Mouse (Mus musculus) cerebellum, adult 18-20 months (tissue): Measurements from ENCODE around the gene Btrc.
A peak's percentile ranks its signal among the peaks of the same experiment; 100 is the strongest.
"Not testable (repeated sequence)": the region's sequence is repeated elsewhere in the genome, so short reads cannot be mapped to it uniquely, and the experiment has no call there.

Experiments
- DNase-seq, 2 experiments: peaks; one replicate each; pipeline ENCODE4 v3.0.0; 2021

Gene Btrc

DNA sequence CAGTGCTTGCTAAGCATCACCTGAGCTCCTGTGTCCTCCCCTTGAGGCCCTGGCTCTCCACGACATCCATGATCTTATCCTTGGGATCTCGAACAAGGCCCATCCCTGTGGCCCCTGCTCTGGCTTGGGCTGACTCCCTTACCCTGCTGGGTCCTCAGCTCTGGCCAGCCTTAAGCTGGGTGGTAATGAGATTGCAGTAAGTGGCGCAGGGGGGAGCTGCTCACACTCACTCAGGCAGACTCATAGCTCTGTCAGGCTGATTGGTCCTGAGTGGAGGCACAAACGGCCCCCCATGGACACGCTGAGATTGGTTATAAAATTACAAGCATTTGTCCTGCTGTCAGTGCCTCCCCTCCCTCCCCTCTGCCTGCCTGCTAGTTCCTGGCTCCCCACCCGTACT, 172.4 kb downstream of the Btrc start:
- DNase-seq, result no peak

- DNase-seq, result peak; percentile 60 to 75
These were observed 174.0 kb downstream of the Btrc start for GRCm38 (mm10) chr19:45537505-45537904.

DNA sequence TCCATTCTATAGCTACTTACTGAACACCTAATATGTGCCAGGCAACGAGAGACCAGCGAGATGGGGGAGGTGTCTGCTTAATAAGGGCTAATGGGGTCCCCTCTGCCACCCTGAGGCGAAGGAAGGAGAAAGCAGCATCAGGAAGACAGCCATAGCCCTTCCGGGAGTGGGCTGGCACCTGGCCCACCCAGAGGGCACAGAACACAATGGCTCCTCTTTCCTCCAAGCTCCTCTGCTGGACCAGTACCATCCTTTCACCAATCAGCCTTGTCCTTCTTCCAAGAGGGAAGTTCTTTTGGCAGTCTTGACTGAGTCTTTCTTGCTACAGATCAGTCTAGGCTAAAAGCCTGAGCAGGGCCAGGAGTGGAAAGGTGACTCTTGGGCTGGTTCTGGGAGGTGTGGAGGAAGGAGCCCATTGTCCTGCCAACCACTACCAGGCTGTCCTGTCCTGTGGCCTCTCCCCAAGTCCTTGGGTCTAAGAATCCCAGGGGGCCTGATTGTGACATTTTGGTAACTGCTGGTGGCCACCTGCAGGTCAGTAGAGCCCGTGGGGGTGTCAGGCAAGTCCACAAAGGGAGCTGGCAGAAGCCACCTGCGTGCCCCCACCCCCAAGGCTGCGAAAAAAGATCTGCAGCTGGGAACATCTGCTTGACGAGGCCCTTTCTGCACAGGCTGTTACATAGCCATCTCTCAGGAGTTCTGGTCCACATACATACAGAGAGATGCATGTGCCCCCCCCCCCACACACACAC, 177.3 kb downstream of the Btrc start:
- no peak for DNase-seq

DNA sequence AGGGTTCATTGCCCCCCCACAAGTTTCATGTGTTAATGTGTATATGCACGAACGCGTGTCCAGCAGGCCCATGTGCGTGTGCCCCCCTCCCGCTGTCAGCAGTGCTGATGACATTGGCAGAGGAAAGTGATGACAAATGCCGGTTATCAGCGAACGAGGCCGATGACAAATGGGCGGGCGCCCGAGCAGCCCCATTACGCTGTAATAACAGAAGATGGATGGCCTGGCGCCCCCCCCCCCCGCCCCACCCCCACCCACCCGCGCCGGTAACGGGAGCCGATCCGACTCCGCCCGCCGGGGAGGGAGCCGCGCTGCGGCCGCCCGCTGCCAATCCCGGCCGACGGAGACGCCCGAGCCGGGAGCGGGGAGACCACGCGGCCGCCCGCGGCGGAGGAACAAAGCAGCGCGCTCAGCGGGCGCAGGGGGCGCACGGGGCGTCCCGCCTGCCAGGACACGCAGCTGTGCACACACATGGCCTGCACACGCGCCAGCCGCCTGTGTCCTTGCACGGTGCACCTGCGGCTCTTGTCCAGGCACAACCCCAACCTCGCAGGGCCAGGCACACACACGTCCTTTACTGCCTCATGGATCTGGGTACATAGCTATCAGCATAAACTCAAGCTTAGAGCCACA, 178.0 kb downstream of the Btrc start:
- peak; percentile 27 to 57 for DNase-seq

DNA sequence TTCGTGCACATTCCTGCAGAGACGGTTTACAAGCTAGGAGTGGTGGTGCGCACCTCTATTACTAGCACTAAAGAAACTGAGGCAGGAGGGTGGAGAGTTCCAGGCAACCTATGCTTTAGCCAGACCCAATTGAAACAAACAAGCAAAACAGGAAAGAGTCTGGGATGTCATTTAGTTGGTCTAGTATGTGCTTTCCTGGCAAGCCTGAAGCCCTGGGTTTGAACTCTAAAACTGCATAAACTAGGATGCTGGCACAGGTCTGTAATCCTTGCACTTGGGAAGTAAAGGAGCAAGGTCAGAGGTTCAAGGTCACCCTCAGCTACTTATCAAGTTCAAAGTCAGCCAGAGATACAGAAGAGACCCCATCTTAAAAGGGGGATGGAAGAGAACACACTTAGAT, 178.5 kb downstream of the Btrc start:
- DNase-seq, result no peak

DNA sequence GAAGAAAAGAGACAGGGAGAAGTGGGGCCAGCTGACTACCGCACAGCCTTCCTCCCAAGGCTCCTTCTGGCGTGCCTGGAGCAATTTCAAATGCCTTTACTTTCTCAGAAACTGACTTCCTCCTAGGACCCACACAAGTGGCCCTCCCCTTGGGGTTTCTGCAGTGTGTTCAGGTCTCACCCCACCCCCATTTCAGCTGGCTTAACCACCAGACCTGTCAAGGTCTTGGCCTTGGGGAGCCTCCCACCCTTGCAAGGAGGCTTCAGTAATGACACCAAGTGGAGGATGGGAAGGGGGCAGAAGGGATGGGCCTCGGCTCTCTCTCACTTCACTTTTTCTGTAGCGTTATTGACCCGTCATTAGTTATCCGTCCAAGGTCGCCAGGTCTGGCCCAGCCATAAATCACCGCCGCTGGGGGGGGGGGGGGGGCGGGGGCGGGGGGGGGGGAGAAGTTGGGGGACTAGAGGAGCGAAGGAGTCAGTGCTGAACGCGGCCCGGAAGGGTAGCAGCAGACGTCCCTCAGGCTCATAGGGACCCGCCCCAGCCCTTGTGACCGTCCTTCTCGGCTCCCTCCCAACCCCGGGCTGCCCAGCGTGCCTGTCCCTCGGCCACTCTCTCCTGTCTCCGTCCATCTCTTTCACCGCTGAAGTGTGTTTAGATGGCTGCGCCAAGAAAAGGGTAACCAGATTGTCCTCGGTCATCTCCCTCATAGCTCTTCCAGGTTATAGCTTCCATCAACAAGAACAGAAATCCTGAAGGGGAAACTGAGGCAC, 180.8 kb downstream of the Btrc start:
- peak in 1 of 2 experiments; percentile 32 for DNase-seq

- DNase-seq, result peak; percentile 81 to 90
These were observed 181.4 kb downstream of the Btrc start for GRCm38 (mm10) chr19:45544925-45545321.

DNA sequence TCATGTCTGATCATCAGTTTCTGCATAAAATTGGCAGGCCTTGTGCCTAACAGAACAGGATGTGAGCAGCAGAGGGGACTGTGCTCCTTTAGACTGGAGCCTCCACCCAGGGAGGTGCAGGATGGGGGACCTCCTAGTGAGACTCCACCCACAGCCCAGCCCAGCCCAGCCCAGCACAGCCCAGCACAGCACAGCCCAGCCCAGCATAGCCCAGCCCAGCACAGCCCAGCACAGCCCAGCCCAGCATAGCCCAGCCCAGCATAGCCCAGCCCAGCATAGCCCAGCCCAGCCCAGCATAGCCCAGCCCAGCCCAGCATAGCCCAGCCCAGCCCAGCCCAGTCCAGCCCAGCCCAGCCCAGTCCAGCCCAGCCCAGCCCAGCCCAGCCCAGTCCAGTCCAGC, 184.7 kb downstream of the Btrc start:
- DNase-seq, result not testable (repeated sequence)

DNA sequence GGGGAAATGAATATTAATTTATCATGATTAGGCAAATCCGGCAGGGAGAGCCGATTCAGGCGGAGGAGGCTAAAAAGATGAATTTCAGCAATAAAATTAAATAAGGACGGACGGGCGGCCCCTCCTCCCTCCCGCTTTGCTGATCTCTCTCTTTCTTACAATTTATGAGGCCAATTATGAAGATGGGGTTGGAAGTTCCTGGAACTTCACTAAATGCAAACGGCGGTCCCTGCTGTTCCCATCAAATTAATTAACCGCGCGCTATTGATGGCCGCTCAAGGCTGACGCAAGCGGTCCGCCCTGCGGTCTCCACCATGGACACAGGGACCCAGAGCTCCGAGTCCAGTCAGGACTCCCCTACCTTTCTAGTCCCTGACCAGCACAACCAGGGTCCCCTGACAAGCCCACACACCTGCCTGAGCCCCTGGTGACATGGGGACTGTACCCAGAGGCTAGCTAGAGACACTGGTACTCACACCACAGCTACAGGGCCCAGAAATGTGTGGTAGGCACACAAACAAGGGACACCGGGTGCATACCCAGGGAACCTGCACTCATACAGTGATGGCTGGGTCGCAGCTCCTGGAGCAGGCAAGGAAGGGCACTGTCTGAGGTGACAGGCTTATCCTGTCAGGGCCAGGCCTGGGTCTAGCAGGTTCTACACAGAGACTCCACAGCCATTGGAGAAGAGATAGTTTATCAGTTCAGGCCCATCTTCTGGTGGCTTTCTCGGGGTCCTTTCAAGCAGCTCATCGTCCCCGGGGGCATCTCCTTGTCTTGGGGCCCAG, 185.8 kb downstream of the Btrc start:
- no peak for DNase-seq

- DNase-seq, result no peak
These were observed 186.4 kb downstream of the Btrc start for GRCm38 (mm10) chr19:45549948-45550347.

- no peak for DNase-seq
These were observed 188.7 kb downstream of the Btrc start for GRCm38 (mm10) chr19:45552187-45552586.

DNA sequence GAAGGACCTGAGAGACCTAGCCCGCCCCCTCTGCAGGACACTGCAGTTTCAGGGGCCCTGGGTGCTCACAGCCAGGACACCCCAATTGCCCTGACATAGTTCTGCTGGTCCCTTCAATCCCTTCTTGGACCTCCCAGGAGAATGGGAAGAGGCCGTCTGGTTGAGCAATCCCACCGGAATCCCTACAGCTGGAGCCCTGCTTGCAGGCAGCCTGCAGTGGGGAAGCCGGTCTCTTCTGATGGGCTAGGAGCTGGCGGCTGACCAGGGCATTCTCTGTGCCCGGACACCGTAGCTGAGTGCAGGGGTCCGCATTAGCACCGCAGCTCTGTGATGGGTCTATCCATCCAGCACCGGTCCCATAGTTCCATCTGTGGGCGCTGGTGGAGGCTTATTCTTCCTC, 190.6 kb downstream of the Btrc start:
- DNase-seq, result no peak

DNA sequence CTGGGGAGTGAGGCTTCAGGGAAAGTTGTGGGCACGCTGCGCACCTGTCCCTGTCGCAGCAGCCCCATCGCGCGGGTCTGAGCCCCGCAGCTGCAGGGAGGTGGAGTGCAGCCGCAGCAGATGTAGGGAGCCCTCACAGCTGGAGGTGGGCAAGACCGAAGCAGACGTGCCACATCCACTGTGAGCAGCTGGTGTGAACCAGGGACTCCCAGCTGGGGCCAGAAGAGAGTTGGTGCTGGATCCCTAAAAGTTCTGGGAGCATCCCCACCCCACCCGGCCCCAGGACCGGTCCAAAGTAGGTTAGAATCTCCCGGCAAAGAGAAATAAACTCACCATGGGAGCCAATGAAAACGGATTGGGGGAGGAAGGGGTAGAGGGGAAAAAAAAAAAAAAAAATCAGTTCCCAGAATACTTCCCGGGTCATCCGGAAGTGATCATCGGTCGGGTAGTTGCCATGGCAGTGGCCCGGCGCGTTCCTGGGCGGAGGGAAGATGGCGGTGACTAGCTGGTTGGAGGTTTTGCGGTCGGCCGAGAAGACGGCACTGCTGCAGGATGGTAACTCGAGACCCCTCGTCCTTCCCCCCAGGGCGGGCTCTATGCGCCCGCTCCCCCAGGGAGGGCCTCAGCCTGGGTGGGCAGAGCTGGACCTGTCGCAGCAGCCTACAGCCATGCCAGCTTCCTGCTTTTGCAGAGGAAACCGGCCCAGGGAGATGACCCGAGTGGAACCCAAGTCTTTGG, 196.8 kb downstream of the Btrc start, which contains the start of the genes Poll and Gm17018:
TSS of gene Poll (minus strand) at position 379 of the 738 bp plus-strand sequence.
TSS of gene Gm17018 (plus strand) at position 463 of the 738 bp plus-strand sequence.
- peak; percentile 84 to 89 for DNase-seq

- DNase-seq, result peak; percentile 35 to 49
These were observed 202.6 kb downstream of the Btrc start for GRCm38 (mm10) chr19:45565925-45566715.

DNA sequence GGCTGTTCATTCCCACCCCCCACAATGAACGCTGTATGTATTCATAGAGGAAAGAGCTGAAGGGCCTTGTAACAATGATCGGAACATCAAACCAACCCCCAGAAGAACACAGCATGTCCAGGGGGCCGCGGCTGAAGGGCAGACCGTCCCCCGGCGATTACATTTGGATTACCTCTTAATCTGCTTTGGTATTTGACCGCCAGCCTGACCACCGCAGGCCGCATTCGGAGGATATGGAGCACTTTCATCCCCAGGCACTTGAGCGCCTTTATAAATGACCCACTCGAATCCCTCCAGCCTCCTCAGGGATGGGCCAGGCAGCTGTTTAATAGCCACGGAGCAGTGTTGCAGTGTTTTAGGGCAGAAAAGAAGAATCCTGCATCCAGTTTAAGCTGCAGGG, 203.8 kb downstream of the Btrc start:
- no peak for DNase-seq

GRCm38 (mm10) chr19:45573033-45573432, 209.5 kb downstream of the Btrc start:
- no peak for DNase-seq

- DNase-seq, result peak; percentile 79 to 83
These were observed 210.3 kb downstream of the Btrc start for GRCm38 (mm10) chr19:45573861-45574267.

- DNase-seq, result no peak
These were observed 210.9 kb downstream of the Btrc start for GRCm38 (mm10) chr19:45574339-45574898.

GRCm38 (mm10) chr19:45574941-45575631, 211.6 kb downstream of the Btrc start:
- DNase-seq, result no peak

DNA sequence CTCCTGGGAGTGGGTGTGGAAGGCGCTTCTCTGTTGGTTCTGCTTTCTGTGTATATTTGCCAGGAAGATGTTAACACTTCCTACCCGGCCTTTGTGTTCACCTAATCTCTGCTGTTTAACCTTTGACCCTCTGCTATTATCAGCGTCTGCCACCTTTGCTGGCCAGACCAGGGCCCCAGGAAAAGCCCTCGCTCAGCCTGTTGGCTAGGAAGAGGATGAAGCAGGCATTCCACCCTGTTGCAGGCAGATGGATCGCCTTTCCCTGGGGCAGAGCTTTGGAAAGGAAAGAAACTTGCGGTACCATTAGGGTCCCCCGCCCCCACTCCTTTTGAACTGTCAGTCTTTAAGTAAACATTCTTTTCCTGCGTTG, 212.1 kb downstream of the Btrc start:
- no peak for DNase-seq
